Mouse (Mus musculus) bone marrow macrophage, adult 2 months (primary cell): ENCODE results near the gene Mthfd2l.

Source experiments
- CTCF ChIP-seq: IDR thresholded peaks from 2 replicates; pipeline ENCODE4 v1.5.1; 2012; ENCODE audit warnings: low read depth, mild to moderate bottlenecking, low read length, moderate library complexity
- POLR2A ChIP-seq: IDR thresholded peaks from 2 replicates; pipeline ENCODE4 v1.6.1; 2012; ENCODE audit warnings: mild to moderate bottlenecking, low read depth, low read length, borderline replicate concordance

DNA sequence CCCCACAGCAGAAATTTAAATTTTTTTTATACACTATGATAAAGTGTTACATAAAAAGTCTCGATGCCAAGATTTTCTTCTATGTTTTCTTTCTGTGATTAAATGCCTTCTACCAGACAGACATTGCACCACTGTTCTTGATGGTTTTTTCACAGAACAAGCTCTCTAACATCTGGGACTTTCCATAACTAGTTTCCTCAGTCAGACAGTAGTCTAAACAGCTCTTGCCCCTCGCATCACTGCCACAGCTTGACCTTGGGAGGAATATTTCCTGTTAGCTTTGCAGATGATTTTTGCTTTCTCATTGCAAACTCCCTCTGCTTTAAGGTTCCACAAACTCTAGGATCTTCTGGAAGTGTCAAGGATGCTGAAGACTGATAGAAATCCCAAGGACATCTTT lies 371 bp upstream of the Mthfd2l start:
- TF ChIP-seq CTCF (no peak), POLR2A (no peak)
